Mouse (Mus musculus): ENCODE measurements around the gene Atp1b4. TPM values are rescaled to one million over a fixed set of nuclear protein-coding genes. Genes with fewer than 3 reads are reported as not detected.
A peak's percentile ranks its signal among the peaks of the same experiment; 100 is the strongest.
"Not testable (repeated sequence)": the region's sequence is repeated elsewhere in the genome, so short reads cannot be mapped to it uniquely, and the experiment has no call there.

The Atp1b4 gene
- total RNA-seq (2021) = under 1 TPM in 1 of 2 experiments, not detected in 1; 0.07 TPM

DNA sequence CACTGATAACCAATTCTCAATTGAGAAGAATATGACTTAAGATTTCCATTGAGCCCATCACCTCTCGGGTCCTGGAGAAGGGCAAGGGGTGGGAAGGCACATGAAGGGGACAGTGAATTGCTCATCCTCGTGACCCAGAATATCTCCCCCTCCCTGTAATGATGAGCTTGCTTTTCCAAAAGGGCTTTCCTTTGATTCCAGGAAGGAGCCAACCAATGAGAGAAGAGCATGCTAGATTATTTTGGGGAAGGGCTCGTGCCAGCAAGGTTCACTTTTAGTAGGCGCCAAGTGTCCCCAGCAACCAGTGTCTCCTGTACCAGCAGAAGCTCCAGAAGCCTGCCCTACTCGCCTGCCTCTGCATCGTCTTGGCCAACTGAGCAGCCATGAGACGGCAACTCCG is at the start of gene Atp1b4:
Atp1b4 (plus strand) TSS at position 301 of the 400 bp plus-strand sequence.
- DNase-seq = no peak
- intact Hi-C loops (cut with DNase I) = no loop called here

DNA sequence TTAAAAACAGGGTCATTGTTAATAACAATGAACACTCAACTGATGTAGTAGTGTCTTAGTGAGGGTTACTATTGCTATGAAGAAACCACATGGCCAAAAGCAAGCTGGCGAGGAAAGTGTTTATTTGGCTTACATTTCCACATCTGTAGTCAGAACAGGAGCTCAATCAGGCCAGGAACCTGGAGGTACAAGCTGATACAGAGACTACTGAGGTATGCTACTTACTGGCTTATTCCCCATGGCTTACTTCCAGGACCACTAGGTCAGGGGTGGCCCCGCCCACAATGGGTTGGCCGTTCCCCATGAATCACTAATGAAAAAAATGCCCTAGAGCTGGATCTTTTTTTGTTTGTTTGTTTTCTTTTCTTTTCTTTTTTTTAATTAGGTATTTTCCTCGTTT is 7.4 kb upstream of the Atp1b4 start:
- DNase-seq = no peak
- intact Hi-C loops (cut with DNase I) = no loop called here

DNA sequence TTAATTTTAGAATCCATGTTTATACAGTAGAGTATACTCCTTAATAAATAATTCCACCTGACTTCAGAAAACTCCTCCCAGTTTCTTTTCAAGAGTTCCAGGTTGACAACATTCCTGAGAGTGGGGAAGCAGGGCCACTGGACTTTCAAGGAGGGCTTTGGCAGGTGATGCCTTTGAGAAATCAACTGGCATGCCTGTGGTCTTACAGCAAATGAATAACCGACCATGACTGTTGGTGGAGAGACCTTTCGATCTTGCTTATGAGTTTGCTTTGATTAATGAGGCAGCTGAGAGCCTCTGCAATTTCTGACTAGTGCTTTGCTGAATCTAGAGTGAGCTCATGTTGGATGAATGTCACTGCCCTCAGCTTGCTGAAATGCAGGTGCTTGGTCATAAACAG is 4.9 kb upstream of the Atp1b4 start:
- intact Hi-C loops (cut with DNase I) = no loop called here

DNA sequence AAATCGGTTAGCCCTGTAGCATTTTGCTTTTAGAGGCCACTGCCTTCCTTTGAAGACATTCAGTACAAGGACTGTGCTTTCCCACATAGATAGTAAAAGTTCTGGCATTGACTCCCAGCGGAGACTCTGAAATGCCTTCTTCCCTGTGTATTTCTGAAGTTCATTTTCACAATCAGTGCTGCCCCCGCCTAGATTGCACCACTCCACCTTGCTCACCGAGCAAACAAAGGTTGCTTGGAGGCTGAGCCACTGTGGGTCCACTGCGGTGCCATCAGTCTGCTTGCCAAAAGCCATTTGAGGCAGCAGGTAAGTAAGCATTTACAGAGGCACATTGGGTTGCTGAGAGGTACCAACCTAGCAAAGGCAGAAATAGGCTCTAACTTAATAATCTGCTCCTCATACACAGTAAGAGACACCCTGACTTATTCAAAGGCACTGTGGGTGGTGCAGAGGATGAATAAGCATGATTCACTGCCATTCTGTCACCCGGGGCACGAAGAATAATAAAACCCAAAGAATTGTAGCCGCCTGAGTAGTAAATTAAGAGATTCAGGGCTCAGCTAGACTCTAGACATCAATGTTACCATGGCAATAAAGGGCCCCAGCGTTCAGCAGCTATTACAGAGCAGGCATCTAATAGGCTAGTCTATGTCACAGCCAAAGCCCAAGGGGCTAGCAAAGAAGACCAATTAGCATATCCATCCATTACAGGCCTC is 2.9 kb upstream of the Atp1b4 start:
- intact Hi-C loops (cut with DNase I) = no loop called here
- no peak for DNase-seq

More for the DNA sequence above, 4.9 kb upstream of the Atp1b4 start:
- no peak for DNase-seq

DNA sequence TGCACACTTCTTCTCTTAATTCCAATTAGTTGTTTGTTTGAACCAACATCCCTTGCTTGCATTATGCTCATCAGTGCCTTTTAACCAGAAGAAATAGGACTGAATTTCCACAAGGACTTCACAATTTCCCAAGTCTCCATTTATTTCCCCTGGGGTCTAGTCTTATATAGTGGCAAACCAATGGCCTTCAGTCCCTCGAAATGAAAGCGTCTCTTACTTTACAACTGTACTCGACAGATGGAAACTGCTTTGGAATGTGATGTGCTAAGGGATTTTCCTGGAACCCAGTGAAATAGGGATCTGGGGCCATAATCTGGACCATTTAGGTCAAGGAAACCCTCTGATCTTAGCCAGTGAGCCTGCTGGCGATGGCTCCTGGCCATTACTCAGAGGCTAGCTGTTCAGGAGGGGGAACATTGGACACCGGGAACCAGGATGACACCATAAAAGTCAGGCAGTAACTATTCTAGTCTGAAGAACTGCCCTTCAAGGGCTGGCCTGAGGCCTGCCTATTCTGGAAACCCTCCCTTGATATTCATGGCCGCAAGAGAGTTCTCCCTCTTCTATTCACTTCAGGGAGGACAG is 2.3 kb upstream of the Atp1b4 start:
- DNase-seq = no peak
- intact Hi-C loops (cut with DNase I) = no loop called here

DNA sequence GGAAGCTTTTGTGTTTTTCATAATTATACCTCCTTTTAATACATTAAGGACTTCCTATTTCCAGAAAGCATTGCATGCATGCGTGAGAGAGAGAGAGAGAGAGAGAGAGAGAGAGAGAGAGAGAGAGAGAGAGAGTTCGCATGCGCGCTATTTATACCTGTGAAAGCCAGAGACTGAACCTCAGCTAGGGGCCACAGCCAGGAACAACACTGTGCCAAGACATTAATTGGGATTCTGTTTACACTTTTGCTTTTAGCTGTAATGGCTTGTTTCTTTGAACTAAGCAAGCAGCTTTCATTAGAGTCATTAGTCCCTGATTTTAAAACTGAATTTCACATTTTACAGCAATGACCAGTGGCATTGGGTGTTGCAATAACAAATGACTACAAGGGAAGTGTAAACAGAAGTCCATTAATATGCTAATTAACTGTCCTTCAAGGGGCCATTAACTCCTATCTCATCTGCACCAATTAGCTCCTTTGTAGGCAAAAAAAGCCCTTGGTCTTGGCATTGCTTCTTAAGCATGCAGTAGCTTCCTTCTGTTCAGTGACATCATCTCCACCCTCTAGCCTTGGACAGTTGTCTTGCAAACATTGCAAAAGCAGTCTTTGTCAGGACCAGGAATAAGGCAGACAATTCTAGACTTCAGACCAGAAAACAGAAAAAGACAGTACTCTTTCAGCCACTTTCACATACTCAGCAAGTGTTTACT is 14.9 kb downstream of the Atp1b4 start:
- DNase-seq = no peak
- intact Hi-C loops (cut with DNase I) = loop anchor here (5.0 kb wide), 1 partner anchor 69 kb away; no protein-coding TSS in a partner anchor

DNA sequence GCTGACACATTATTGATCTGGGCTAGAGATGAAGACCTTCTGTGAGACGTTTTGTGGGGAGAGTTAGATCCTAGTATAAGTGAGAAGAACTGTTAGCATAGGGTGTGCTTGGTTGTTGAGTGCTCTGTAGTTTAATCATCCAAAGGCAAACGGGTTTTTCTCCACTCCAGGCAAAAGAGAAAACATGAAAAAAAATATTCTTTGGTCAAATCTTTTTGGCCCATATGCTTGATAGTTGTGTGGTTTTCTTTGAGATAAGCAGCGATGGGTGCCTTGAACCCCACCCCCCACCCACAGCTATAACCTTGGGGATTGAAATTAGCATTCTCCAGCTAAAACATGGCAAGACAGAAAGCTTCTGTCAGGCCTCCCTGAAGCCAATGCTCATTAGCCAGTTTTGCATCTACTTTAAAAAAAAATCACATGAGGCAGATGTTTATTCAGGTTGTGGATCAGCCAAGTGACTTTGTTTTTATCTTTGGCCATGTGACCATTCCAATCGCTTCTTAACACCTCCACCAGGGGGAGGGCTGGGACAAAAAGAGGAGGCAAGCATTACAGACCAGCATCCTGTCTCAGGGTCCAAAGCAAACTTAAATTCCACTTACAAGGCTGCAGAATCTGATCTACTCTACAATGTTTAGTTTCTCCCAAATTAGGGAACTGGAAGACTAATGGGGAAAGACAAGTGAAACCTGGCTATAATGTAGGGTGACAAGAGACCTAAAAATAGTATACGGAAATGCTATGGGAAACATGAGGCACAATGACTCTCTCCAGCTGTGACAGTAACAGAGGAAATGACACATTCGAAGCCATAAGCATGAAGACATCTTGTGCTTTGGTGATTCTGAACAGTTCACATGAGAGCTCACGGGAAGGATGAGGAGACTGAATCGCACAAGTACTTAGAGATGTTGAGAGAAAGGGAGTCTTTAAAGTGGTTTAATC is 18.6 kb downstream of the Atp1b4 start:
- intact Hi-C loops (cut with DNase I) = loop anchor here (2.0 to 5.0 kb wide), 3 partner anchors 72 to 104 kb away; no protein-coding TSS in a partner anchor
- DNase-seq = peak; percentile 60 to 61

DNA sequence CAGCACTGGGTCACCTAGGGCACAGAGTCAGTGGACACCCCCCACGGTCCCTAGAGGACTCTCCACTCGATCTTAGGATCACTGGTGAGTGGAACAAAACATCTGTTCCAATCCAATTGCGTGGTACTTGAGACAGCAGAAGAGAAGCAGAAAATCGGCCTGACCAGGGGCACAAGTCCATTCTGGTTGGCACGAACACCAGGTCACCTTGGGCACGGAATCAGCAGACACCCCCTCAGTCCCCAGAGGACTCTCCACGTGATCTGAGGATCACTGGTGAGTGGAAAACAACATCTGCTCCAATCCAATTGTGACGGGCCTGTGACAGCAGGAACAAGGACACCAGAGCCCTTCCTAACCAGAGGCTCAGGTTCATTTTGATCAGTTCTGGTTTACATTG is 46.0 kb downstream of the Atp1b4 start:
- DNase-seq = no peak
- intact Hi-C loops (cut with DNase I) = no loop called here

DNA sequence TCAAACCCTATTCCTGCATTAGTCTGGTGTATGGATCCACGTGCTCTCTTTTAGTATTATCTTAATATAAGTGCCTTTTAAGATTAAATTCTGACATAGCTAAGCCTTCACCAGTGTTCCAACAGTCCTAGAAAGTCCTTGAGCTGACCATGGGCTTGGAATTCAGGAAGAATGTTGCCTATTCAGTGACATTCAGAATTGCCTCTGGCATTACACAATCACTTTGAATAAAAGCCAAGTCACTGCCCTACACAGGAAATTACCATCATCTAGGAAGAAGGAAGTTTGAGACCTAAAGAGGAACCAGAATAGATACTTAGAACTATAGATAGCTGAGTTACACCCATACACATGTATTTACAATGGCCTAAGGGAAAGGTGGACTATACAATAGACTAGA is 48.6 kb downstream of the Atp1b4 start:
- peak; percentile 6 to 14 for DNase-seq
- intact Hi-C loops (cut with DNase I) = not testable (repeated sequence)

DNA sequence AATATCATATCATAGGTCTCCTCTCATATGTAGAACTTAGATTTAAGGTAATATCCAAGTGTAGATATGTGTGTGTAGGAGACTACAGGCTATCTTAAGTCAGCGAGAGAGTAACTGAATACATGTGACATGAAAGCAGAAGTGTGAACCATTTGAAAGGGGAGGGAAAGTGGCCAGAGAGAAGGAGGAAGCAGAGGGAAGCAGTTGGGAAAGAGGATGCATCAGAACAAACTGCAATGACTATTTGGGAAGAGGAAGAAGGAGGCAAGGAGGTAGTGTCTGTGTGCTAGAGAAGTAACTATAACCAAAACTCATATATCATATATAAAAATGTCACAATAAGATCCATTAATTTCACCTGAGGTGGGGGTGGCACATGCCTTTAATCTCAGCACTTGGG is 57.2 kb downstream of the Atp1b4 start:
- DNase-seq; intact Hi-C loops (cut with DNase I): not testable (repeated sequence)

Other genes with a start within 250 kb of the Atp1b4 start
- not detected for gene Rhox10, start 249.7 kb upstream of the Atp1b4 start, total RNA-seq (2021)
- not detected for gene Rhox11, start 231.0 kb upstream of the Atp1b4 start, total RNA-seq (2021)
- not detected for gene Rhox12, start 205.3 kb upstream of the Atp1b4 start, total RNA-seq (2021)
- not detected for gene Rhox13, start 195.0 kb upstream of the Atp1b4 start, total RNA-seq (2021)
- 10 to 100 TPM; 13.7 to 14.8 TPM for gene Zbtb33, start 126.4 kb upstream of the Atp1b4 start, total RNA-seq (2021)
- 10 to 100 TPM; 19.7 to 30.7 TPM for gene Tmem255a, start 63.7 kb upstream of the Atp1b4 start, total RNA-seq (2021)
- 100 to 1,000 TPM; 154 to 161 TPM for gene Lamp2, start 140.3 kb downstream of the Atp1b4 start, total RNA-seq (2021)